Mouse (Mus musculus): Measurements from ENCODE around the gene Sf3a1. TPM values are rescaled to one million over a fixed set of nuclear protein-coding genes. Genes with fewer than 3 reads are reported as not detected.
A peak's percentile ranks its signal among the peaks of the same experiment; 100 is the strongest.
"Not testable (repeated sequence)": the region's sequence is repeated elsewhere in the genome, so short reads cannot be mapped to it uniquely, and the experiment has no call there.

Gene Sf3a1
- polyA plus RNA-seq (2016; fragmentation: Nextera tagmentation; extraction: Ambion mirVana), result 83.9 and 88.4 TPM in 2 replicates

- Histone ChIP-seq H3K4me1 (peaks cover 44% of the 10 kb centered on the region), H3K27ac (peak within 1 kb of the TSS; percentile 92), H3K27me3 (no peaks in the 10 kb centered on the region), H3K9ac (peak within 1 kb of the TSS; percentile 89), H3K9me3 (no peaks in the 10 kb centered on the region), H3K4me3 (replicated peaks) (peak within 1 kb of the TSS; percentile 87), H3K36me3 (replicated peaks) (peaks cover 36% of the 10 kb centered on the region), H3K4me2 (peak within 1 kb of the TSS; percentile 85)
- ATAC-seq (ENCODE audit: low FRiP score), result peak; percentile 99
- WGBS, result 1% methylated on average over 54 of the region's 54 CpGs
Measured at GRCm38 (mm10) chr11:4159808-4160708, at the start of gene Sf3a1, which contains the start of gene Ccdc157. TSS of gene Sf3a1 (plus strand) at chr11:4160350. TSS of gene Ccdc157 (minus strand) at chr11:4160293.

GRCm38 (mm10) chr11:4112033-4112432 lies 48.1 kb upstream of the Sf3a1 start:
- no peak overlapping the region for H3K27ac ChIP-seq
- no peaks in the 10 kb centered on the region for H3K36me3 ChIP-seq (replicated peaks)
- H3K4me3 ChIP-seq (replicated peaks), result no peak overlapping the region
- no peak overlapping the region for H3K4me2 ChIP-seq
- no peak for ATAC-seq (ENCODE audit: low FRiP score)
- 87% methylated on average over 4 of the region's 4 CpGs for WGBS
- peaks cover 4% of the 10 kb centered on the region; the same call in 1 of the 2 replicates for H3K27me3 ChIP-seq
- H3K4me1 ChIP-seq, result 0 out of 2 replicates have a peak, but pooled peaks cover 6% of the 10 kb centered on the region
- H3K9me3 ChIP-seq, result no peaks in the 10 kb centered on the region
- no peak overlapping the region for H3K9ac ChIP-seq

- no peaks in the 10 kb centered on the region for H3K9me3 ChIP-seq
- H3K27me3 ChIP-seq, result peaks cover 11% of the 10 kb centered on the region
- no peak for ATAC-seq (ENCODE audit: low FRiP score)
- no peaks in the 10 kb centered on the region for H3K36me3 ChIP-seq (replicated peaks)
- H3K9ac ChIP-seq, result no peak overlapping the region
- H3K27ac ChIP-seq, result no peak overlapping the region
- 86% methylated on average over 6 of the region's 6 CpGs for WGBS
- no peak overlapping the region for H3K4me3 ChIP-seq (replicated peaks)
- H3K4me1 ChIP-seq, result peaks cover 11% of the 10 kb centered on the region
- no peak overlapping the region for H3K4me2 ChIP-seq
Measured at GRCm38 (mm10) chr11:4112861-4113260, 47.3 kb upstream of the Sf3a1 start.

- Histone ChIP-seq H3K4me3 (replicated peaks) (no peak overlapping the region), H3K27ac (no peak overlapping the region), H3K9ac (no peak overlapping the region), H3K4me2 (no peak overlapping the region), H3K4me1 (peaks cover 15% of the 10 kb centered on the region), H3K36me3 (replicated peaks) (no peaks in the 10 kb centered on the region), H3K9me3 (no peaks in the 10 kb centered on the region), H3K27me3 (peaks cover 14% of the 10 kb centered on the region)
- ATAC-seq (ENCODE audit: low FRiP score), result no peak
- 84% methylated on average over 4 of the region's 4 CpGs for WGBS
Measured at GRCm38 (mm10) chr11:4113496-4113895, 46.7 kb upstream of the Sf3a1 start.

- 85% methylated on average over 6 of the region's 6 CpGs for WGBS
Measured at GRCm38 (mm10) chr11:4113970-4114369, 46.2 kb upstream of the Sf3a1 start.

GRCm38 (mm10) chr11:4114541-4114940 lies 45.6 kb upstream of the Sf3a1 start:
- H3K9ac ChIP-seq; H3K4me3 ChIP-seq (replicated peaks); H3K4me2 ChIP-seq; H3K36me3 ChIP-seq (replicated peaks); H3K9me3 ChIP-seq; ATAC-seq (ENCODE audit: low FRiP score); H3K27ac ChIP-seq: not testable (repeated sequence)
- 74% methylated on average over 6 of the region's 6 CpGs for WGBS
- Histone ChIP-seq H3K4me1 (peaks cover 19% of the 10 kb centered on the region), H3K27me3 (peaks cover 22% of the 10 kb centered on the region)

More at GRCm38 (mm10) chr11:4113970-4114369, 46.2 kb upstream of the Sf3a1 start:
- Histone ChIP-seq H3K27ac (no peak overlapping the region), H3K9ac (no peak overlapping the region), H3K4me3 (replicated peaks) (no peak overlapping the region), H3K4me1 (peaks cover 19% of the 10 kb centered on the region), H3K4me2 (no peak overlapping the region), H3K9me3 (no peaks in the 10 kb centered on the region), H3K36me3 (replicated peaks) (no peaks in the 10 kb centered on the region), H3K27me3 (peaks cover 16% of the 10 kb centered on the region)
- no peak for ATAC-seq (ENCODE audit: low FRiP score)

GRCm38 (mm10) chr11:4115407-4115806 lies 44.7 kb upstream of the Sf3a1 start:
- WGBS, result 86% methylated on average over 4 of the region's 4 CpGs
- peaks cover 19% of the 10 kb centered on the region for H3K4me1 ChIP-seq

GRCm38 (mm10) chr11:4116458-4117141 lies 43.5 kb upstream of the Sf3a1 start:
- Histone ChIP-seq H3K27me3 (peaks cover 35% of the 10 kb centered on the region), H3K4me1 (peaks cover 19% of the 10 kb centered on the region), H3K9ac (no peak overlapping the region), H3K36me3 (replicated peaks) (no peaks in the 10 kb centered on the region), H3K27ac (no peak overlapping the region), H3K9me3 (no peaks in the 10 kb centered on the region), H3K4me3 (replicated peaks) (no peak overlapping the region), H3K4me2 (no peak overlapping the region)
- no peak for ATAC-seq (ENCODE audit: low FRiP score)
- WGBS, result 66% methylated on average over 11 of the region's 11 CpGs

More at GRCm38 (mm10) chr11:4115407-4115806, 44.7 kb upstream of the Sf3a1 start:
- Histone ChIP-seq H3K4me3 (replicated peaks) (no peak overlapping the region), H3K27me3 (peaks cover 29% of the 10 kb centered on the region), H3K36me3 (replicated peaks) (no peaks in the 10 kb centered on the region), H3K9me3 (no peaks in the 10 kb centered on the region), H3K9ac (no peak overlapping the region), H3K27ac (no peak overlapping the region), H3K4me2 (no peak overlapping the region)
- no peak for ATAC-seq (ENCODE audit: low FRiP score)

GRCm38 (mm10) chr11:4117372-4118071 lies 42.6 kb upstream of the Sf3a1 start:
- Histone ChIP-seq H3K27me3 (peaks cover 35% of the 10 kb centered on the region), H3K9ac (peak overlapping the region; percentile 78; the same call in 1 of the 2 replicates)
- ATAC-seq (ENCODE audit: low FRiP score), result no peak

GRCm38 (mm10) chr11:4118081-4118921 lies 41.8 kb upstream of the Sf3a1 start:
- Histone ChIP-seq H3K9ac (peak overlapping the region; percentile 78), H3K4me3 (replicated peaks) (peak overlapping the region; percentile 59), H3K4me2 (peak overlapping the region; percentile 96), H3K27ac (no peak overlapping the region), H3K27me3 (peaks cover 40% of the 10 kb centered on the region), H3K4me1 (peaks cover 19% of the 10 kb centered on the region), H3K36me3 (replicated peaks) (no peaks in the 10 kb centered on the region), H3K9me3 (no peaks in the 10 kb centered on the region)
- ATAC-seq (ENCODE audit: low FRiP score), result peak; percentile 76
- 3% methylated on average over 41 of the region's 41 CpGs for WGBS

More at GRCm38 (mm10) chr11:4117372-4118071, 42.6 kb upstream of the Sf3a1 start:
- Histone ChIP-seq H3K36me3 (replicated peaks) (no peaks in the 10 kb centered on the region), H3K27ac (no peak overlapping the region), H3K4me3 (replicated peaks) (peak overlapping the region; percentile 59), H3K9me3 (no peaks in the 10 kb centered on the region), H3K4me1 (peaks cover 19% of the 10 kb centered on the region), H3K4me2 (peak overlapping the region; percentile 96)
- WGBS, result 21% methylated on average over 3 of the region's 3 CpGs

- H3K9ac ChIP-seq, result no peak overlapping the region
- peaks cover 40% of the 10 kb centered on the region for H3K27me3 ChIP-seq
- no peak overlapping the region for H3K4me3 ChIP-seq (replicated peaks)
- 0 out of 2 replicates have a peak, but pooled peaks cover 3% of the 10 kb centered on the region for H3K9me3 ChIP-seq
- no peak overlapping the region for H3K4me2 ChIP-seq
- H3K36me3 ChIP-seq (replicated peaks), result no peaks in the 10 kb centered on the region
- H3K27ac ChIP-seq, result no peak overlapping the region
- WGBS, result 94% methylated on average over 5 of the region's 5 CpGs
- H3K4me1 ChIP-seq, result peaks cover 19% of the 10 kb centered on the region
- ATAC-seq (ENCODE audit: low FRiP score), result no peak
Measured at GRCm38 (mm10) chr11:4119635-4120034, 40.5 kb upstream of the Sf3a1 start.

Data from forebrain, embryonic 12.5 days (tissue).